Mouse (Mus musculus) kidney, postnatal 14 days (tissue): Measurements from ENCODE around the gene Schip1.

Experiments
- DNase-seq: peaks from one replicate; pipeline ENCODE4 v3.0.0; 2022; ENCODE audit warnings: mixed read lengths

Gene Schip1

DNA sequence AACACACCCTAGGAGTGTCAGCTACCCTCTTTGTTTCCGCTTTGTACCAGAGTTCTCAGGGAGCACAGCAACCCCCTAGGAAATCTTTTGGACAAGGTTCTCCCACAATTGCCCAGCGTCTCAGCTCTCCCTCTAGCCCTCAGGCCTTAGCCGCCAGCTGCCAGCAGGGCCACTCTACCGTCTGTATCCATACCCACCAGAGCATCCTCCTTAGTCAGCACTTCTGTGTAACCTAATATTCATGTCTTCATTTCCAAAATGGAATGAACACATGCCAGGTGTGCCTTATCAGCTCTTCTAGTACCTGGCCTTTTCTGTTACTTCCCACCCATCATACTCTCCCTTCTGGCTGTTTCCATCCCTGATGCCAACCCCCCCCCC, 501.1 kb downstream of the Schip1 start:
- no peak for DNase-seq

DNA sequence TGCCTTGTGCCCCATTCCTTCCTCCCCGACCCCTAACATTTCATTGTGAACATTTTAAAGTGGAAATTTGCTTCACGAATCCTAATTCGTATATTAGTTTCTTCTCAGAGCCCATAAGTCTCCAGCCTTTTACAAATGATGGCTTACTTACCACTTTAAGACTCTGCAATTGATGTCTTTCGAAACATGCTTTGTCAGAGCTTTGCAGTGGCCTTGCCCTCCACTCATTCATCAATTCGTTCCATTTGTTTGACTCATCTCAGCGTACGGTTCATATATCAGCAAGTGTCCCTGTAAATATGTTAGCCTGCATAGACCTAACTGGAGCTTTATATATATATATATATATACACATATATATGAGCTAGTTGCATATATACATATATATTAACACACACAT, 503.0 kb downstream of the Schip1 start:
- no peak for DNase-seq

DNA sequence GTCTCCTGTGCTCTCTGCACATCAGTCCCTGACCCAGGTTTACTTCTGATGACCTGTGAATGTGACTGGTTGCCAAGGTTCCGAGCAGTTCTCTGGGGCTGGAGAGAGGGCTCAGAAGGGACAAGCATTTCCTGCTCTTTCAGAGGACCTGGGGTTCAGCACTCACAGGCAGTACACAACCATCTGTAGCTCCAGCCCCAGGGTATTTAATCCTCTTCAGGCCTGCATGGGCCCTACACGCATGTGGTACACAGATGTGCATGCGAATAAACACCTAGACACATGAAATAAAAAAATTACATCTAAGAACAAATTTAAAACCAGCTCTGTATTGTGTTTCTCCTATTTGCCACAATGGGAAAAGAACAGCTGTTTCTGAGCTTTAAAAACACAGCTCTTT, 503.5 kb downstream of the Schip1 start:
- no peak for DNase-seq

DNA sequence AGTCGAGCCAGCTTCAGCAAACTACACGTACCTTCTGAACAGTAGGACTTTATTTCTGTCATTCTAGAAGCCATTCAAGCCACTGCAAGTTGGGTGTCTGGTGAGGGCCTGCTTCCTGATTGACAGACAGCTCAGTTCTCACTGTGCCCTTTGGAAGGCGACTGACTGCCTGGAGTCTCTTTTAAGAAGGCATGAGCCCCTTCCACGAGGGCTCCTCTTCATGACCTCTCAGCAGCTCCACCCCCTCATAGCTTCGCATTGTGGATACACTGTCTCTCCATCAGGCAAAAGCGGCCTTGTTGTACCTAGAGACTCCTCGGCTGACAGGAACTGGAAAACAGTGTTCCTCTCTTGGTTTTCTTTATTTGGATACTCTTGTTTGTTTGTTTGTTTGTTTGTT, 504.1 kb downstream of the Schip1 start:
- DNase-seq = no peak

DNA sequence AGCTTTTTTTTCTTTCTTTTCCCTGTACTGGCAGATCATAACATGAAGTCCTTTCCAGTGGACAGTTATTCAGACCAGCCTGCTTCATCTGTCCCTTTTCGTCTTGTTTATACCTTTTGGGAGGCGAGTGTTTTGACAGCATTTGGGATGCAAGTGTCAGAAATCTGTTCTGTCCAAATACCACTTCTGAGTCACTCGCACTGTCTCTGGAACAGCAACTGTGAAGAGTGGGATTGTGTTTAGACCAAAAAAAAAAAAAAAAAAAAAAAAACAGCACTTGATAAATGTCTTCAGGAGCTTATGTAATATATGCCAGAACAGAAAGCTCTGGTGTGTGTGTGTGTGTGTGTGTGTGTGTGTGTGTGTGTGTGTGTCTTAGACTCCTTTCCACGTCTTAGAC, 505.7 kb downstream of the Schip1 start:
- DNase-seq = no peak

- peak; percentile 53 for DNase-seq
Measured at GRCm38 (mm10) chr3:68572249-68573225, 507.9 kb downstream of the Schip1 start.

DNA sequence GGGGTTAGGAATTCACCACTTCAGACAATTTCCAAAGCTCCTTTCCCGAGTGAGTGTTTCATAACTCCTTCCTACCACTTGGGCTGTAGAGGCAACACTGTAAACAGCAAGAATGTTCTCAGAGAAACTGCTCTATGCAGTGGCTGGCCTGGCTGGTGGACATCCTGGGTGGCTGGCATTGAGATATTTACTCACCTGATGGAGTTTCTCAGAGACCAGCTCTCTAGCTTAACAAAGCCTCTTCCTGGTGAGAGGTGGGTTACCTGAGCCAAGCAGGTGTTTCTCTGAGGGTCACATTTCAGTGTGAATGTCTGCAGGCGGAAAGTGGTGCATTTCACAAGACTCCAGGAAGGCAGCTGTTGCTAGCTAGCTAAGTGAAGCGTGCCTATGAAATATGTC, 508.6 kb downstream of the Schip1 start:
- DNase-seq = no peak

DNA sequence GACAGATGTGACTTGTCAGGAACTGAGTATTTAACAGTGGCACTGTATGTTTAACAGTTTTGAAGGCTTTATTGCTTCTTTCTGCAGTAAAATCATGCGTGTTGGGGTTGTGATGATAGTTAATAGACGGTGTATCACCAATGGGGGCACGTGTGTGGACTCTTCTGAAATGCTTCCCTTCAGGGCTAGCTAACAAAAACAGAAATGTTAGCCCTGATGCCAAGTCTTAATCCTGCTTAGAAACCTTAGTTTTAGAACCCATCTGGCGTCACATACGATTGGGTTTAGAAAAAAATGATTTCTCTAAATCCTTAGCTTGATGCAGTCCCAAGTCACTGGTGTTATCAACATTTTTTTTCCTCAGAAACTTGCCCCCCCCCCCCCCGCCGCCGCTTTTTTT, 509.5 kb downstream of the Schip1 start:
- no peak for DNase-seq

GRCm38 (mm10) chr3:68574565-68574964, 510.0 kb downstream of the Schip1 start:
- no peak for DNase-seq

DNA sequence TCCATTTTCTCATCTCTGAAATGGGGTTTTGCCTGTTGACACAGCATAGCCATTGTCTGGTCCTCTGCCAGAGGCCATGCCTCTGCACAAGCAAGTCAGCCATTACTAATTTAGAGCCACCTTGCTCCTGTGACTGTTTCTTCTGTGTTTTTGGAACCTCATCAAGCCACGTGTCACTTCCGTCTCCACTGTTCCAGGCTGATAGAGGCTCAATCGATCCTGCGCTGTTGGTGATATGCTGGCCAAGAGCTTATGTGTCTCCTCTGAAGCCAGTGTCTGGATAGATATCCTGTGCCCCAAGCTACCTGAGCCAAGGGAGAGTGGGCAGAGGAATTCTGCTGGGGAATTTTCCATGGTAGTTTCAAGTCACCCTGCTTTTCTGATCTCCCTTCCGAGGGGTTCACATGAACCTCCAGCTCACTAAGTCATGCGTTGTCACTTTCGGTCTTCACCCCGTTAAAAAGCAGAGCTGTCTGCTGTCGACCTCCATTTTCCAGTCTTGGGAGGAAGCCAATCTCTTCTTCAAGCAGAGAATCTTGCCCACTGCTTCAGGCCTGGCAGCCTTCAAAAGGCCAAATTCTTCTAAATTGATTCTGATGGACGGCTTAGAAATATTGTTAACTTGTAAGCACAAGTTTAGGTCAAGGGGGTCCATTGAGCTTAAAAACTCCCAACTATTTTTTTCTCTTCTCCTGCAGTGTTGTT, 511.2 kb downstream of the Schip1 start:
- DNase-seq = no peak

DNA sequence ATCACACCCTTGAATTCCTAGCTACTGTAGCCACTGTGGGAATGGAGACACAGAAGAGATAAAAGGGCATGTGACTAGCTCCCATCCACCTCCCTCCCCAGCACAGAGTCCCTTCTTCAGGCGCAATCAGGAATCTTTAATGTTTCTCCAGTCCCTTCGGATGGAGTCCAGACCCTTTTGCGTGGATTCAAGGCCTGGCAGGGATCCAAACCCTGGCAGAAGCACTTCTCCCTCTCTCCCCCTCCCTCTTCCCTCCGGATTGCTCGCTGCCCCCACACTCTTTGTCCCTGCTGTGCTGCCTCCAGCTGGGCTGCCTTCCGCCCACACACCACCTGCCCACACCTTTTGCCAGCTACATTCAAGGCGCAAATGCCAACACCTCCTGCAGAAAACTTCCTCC, 511.8 kb downstream of the Schip1 start:
- DNase-seq = peak; percentile 58

GRCm38 (mm10) chr3:68576948-68577347, 512.3 kb downstream of the Schip1 start:
- no peak for DNase-seq

DNA sequence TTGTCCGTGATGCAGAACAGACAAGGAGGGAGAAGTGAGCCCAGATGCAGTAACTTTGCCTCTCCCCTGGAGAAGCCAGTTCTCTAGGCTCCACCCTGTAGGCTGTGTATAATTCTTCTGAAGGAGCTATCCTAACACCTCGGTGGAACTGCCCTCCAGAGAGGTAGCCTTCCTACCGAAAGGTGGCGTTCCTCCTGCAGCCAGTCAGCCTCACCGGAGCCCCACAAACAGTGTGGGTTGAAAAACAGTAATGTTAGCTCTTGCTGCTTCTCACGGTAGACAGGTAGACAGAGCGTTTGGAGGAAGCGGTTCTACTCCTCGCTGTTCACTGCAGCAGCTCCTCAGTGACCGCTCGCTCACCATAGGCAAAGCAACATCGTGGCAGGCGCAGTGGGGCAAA, 517.0 kb downstream of the Schip1 start:
- no peak for DNase-seq

GRCm38 (mm10) chr3:68582103-68582740, 517.6 kb downstream of the Schip1 start:
- DNase-seq = no peak

- DNase-seq = peak; percentile 53
Measured at GRCm38 (mm10) chr3:68583031-68583693, 518.6 kb downstream of the Schip1 start.

DNA sequence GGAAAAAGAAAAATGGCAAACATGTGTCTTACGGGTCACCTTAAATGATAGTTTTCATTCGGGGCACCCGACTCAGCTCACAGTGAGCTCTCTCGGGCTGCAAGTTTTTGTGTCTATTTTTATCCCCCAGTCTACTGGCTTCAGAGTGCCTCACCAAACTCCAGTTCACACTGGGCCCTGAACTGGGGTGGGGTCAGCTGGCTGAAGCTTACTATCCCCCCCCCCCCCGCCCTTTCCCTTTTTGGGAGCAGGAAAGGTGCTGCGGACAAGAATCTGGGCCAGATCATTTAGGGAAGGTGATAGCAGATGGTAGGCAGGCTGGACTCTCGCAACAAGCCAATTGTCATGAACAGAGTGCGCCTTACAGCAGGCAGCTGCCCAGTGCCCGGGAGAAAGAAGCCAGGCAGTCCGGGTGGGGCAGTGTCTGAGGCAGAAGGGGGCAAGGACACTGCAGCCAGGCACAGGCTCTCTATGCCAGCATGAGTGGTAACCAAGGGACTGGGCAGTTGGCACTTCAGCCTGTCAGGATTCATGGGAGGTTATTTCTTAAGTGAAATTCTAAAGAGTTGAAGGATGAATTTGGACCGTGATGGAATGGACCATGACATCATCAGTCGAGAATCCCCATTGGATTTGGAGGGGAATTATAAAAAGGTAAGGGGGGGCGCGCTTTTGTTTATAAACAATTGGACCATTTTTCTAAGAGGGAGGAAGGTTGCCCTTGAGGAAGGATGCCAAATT, 519.3 kb downstream of the Schip1 start:
- DNase-seq = no peak

GRCm38 (mm10) chr3:68585213-68585612, 520.6 kb downstream of the Schip1 start:
- no peak for DNase-seq

GRCm38 (mm10) chr3:68586646-68587064, 522.1 kb downstream of the Schip1 start:
- DNase-seq = peak; percentile 45

DNA sequence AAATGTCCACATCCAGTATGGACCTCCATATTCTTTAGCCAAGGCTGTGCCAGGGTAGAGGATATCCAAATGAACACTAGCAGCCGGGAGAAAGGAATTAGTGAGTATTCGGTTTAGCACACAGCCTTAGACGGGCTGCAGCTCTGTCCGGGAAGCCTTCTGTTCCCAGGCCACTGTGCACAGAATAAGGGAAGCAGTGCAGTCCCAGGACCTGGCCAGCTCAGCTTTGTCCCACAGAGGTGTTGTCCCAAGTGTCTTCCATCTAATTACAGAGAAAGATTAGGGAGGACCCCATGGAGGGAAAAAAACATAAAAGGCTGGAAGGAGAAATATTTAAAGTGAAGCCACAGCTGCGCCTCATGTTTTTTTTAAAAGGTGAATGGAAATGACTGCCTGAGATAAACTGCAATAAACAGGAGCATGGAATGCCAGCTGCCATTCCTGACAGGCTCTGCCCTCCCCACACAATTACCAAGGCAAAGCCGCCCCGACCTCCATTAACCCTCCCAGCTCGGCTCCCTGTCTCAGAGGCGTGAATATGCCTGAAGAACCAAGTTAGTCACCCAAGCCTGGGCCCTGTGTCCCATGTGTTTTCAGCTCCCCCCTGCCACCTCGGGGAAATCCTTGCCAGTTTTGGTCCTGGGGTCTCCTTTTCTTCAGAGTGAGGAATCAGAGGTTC, 523.1 kb downstream of the Schip1 start:
- no peak for DNase-seq

- DNase-seq = no peak
Measured at GRCm38 (mm10) chr3:68589220-68589840, 524.7 kb downstream of the Schip1 start.

GRCm38 (mm10) chr3:68590436-68590835, 525.8 kb downstream of the Schip1 start:
- no peak for DNase-seq
